Mouse (Mus musculus) kidney, embryonic 16.5 days (tissue): Measurements from ENCODE around the gene Vmn2r117. TPM values are rescaled to one million over a fixed set of nuclear protein-coding genes. Genes with fewer than 3 reads are reported as not detected.
"Not testable (repeated sequence)": the region's sequence is repeated elsewhere in the genome, so short reads cannot be mapped to it uniquely, and the experiment has no call there.

Source experiments
- ATAC-seq: fragments of 200-750 bp; cut with Nextera tagmentation; 2 replicates; pipeline ENCODE4 v1.8.0; 2017; ENCODE audit warnings: moderate TSS enrichment; ENCODE audit not compliant: low FRiP score, low TSS enrichment
- H3K27ac ChIP-seq: fragments of 300-500 bp; sonication (generic); 2 replicates; pipeline ENCODE4 v1.5.1; 2014; ENCODE audit warnings: low read length
- H3K27me3 ChIP-seq: fragments of 300-500 bp; sonication (generic); 2 replicates; pipeline ENCODE4 v1.6.1; 2014; ENCODE audit warnings: low read length, control low read depth, mixed read lengths; ENCODE audit not compliant: insufficient read depth
- H3K36me3 ChIP-seq: fragments of 300-500 bp; sonication (generic); 2 replicates; pipeline ENCODE4 v1.6.1; 2014; ENCODE audit warnings: low read length, control low read depth, mixed read lengths; ENCODE audit not compliant: insufficient read depth
- H3K4me1 ChIP-seq: fragments of 300-500 bp; sonication (generic); 2 replicates; pipeline ENCODE4 v1.6.1; 2014; ENCODE audit warnings: low read length, control low read depth, mixed read lengths; ENCODE audit not compliant: insufficient read depth
- H3K4me2 ChIP-seq: fragments of 300-500 bp; sonication (generic); replicated peaks from 2 replicates; pipeline ENCODE4 v1.6.1; 2014; ENCODE audit warnings: low read depth, low read length
- H3K4me3 ChIP-seq: fragments of 300-500 bp; sonication (generic); 2 replicates; pipeline ENCODE4 v1.5.1; 2014; ENCODE audit warnings: mild to moderate bottlenecking, low read length
- H3K9ac ChIP-seq: fragments of 300-500 bp; sonication (generic); replicated peaks from 2 replicates; pipeline ENCODE4 v1.6.1; 2014; ENCODE audit warnings: low read length
- H3K9me3 ChIP-seq: fragments of 300-500 bp; sonication (generic); 2 replicates; pipeline ENCODE4 v1.6.1; 2016; ENCODE audit warnings: low read length, control low read depth
- WGBS: fragments of 180-500 bp; shearing (Covaris S2); extraction: QIAGEN DNeasy Blood & Tissue Kit; methylation state at CpG from one replicate; pipeline ENCODE4 v1.1.7; 2014; 5-methylcytosine and 5-hydroxymethylcytosine counted together
- polyA plus RNA-seq: library from polyadenylated mRNA; unstranded; fragments of >200 nt; fragmentation: Nextera tagmentation; extraction: Ambion mirVana; gene quantifications from 2 replicates; pipeline ENCODE4 v1.2.1, GENCODE M21; 2015

Vmn2r117 gene
- not detected in 2 replicates for polyA plus RNA-seq

DNA sequence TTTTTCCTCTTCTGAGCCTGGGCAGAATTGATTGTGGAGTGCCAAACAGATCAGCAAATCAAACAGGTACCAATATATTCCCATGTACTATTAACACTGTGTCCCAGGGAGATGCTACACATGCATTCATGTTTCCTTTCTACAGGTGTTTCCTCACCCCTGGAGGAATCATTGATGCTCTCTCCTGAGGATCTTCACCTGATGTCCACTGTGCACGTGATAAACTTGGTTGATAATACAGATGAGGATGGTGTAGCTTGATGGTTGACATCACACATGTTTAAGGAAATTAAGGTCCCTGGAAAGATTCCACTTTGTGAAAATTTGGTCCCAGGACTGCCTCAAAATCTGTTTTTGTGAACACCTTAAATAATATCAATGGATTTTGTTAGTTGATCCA lies at the start of gene Vmn2r117:
Vmn2r117 (minus strand) TSS at position 101 of the 400 bp plus-strand sequence.
- H3K4me2 ChIP-seq, H3K4me1 ChIP-seq, H3K9me3 ChIP-seq, H3K36me3 ChIP-seq, H3K27me3 ChIP-seq, ATAC-seq, H3K9ac ChIP-seq, H3K27ac ChIP-seq, H3K4me3 ChIP-seq: not testable (repeated sequence)
- WGBS, result 73% methylated on average over 1 of the region's 1 CpGs

DNA sequence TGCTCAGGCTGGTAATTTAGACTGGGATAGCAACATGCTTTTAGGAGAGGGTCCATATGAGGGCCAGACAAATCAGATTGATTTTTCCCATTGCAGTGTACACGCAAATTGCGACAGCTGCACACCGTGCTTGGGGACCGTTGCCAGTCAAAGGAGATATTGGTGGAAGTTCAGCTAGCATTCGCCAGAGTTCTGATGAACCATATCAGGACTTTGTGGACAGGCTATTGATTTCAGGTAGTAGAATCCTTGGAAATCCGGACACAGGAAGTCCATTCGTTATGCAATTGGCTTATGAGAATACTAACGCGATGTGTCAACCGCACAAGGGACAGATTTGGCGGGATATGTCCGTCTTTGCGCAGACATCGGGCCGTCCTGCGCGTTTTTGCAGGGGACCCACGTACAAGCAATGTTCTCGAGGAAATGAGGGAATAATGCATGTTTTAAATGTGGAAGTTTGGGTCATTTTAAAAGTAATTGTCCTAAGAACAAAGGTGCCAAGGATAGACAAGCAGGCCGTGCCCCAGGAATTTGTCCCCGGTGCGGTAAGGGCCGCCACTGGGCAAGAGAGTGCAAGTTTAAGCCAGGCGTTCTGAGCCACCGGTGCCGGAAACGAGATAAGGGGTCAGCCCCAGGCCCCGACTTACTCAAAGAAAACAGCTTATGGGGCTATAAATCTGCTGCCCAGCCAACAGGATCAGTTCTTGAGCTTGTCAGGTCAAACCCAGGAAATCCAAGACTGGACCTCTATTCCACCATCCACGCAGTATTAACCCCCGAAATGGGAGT lies 43.6 kb upstream of the Vmn2r117 start:
- not testable (repeated sequence) for H3K27me3 ChIP-seq, ATAC-seq, H3K4me2 ChIP-seq, H3K36me3 ChIP-seq, H3K27ac ChIP-seq, H3K9me3 ChIP-seq, H3K9ac ChIP-seq, H3K4me3 ChIP-seq, H3K4me1 ChIP-seq
- 54% methylated on average over 30 of the region's 30 CpGs for WGBS

DNA sequence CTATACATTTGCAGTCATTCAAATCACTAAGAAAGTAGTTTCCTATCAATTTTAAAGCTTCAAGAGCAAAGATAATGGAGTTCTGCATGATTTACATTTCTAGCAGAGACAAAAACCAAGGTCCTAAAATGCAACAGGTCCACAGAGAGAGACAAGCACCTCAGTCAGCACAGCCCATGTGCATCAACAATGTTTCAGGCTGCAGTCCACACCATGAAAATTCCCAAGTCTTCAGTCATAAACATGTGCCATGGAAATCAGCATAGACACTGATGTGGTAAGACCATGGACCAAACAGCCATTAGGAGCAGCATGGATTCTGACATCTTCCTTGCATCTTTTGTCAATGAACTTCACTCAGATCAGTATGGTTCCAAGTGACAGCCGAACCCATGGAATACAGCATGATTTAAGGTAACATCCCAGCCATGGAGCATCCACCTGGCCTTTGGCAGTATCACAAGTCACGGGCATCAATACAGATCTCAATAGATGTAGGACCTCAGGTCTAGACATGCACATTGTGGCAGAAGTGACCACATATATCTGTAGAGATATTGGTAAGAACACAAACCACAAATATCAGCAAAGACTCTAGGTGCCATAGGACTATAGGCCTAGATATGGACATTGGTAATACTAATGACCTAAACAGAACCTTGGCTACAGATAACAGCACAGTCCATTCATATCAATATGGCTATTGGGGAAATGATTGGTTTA lies 39.4 kb upstream of the Vmn2r117 start:
- H3K27ac ChIP-seq, result no peak overlapping the region
- peak; percentile 70 for ATAC-seq
- H3K4me1 ChIP-seq, result no peaks in the 10 kb centered on the region
- no peaks in the 10 kb centered on the region for H3K36me3 ChIP-seq
- no peak overlapping the region for H3K4me2 ChIP-seq
- no peak overlapping the region for H3K9ac ChIP-seq
- H3K4me3 ChIP-seq, result no peak overlapping the region
- no peaks in the 10 kb centered on the region for H3K9me3 ChIP-seq
- 72% methylated on average over 2 of the region's 2 CpGs for whole genome bisulfite sequencing
- H3K27me3 ChIP-seq, result no peaks in the 10 kb centered on the region

DNA sequence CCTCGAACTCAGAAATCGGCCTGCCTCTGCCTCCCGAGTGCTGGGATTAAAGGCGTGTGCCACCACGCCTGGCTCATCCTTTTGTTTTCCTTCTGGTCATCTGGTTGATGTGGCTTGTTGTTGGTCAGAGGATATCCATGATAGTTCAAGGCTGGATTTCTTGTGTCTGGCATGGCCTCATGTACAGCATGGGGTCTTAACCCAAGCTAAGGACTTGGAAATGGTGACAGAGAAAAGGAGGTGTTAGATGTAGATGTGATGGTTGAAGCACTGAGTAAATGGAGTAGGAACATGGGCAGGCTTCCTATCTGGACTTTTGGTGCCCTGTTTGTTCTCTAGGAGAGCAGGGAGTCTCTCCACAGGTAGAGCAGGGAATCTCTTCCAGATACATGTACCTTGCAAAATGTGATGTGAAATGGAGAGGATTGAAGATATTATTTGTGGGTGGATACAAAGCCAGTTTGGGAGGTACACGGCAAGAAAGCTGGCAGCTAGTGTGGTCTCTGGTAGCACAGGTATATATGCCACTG lies 46.3 kb downstream of the Vmn2r117 start:
- Histone ChIP-seq H3K27me3 (no peaks in the 10 kb centered on the region), H3K9me3 (0 out of 2 replicates have a peak, but pooled peaks cover 7% of the 10 kb centered on the region), H3K27ac (no peak overlapping the region), H3K4me3 (no peak overlapping the region), H3K4me1 (no peaks in the 10 kb centered on the region), H3K9ac (no peak overlapping the region), H3K36me3 (no peaks in the 10 kb centered on the region), H3K4me2 (no peak overlapping the region)
- 70% methylated on average over 4 of the region's 6 CpGs for whole genome bisulfite sequencing
- peak; percentile 23; the same call in 1 of the 2 replicates for ATAC-seq

Other genes starting within 250 kb of the Vmn2r117 start
- not detected in 2 replicates for gene Vmn2r114, start 167.2 kb downstream of the Vmn2r117 start, polyA plus RNA-seq
- gene Vmn2r115, start 136.0 kb downstream of the Vmn2r117 start, polyA plus RNA-seq, result not detected in 2 replicates
- gene Vmn2r116, start 95.1 kb downstream of the Vmn2r117 start, polyA plus RNA-seq, result not detected in 2 replicates
- 24.1 and 26.5 TPM in 2 replicates for gene Zfp213, start 84.5 kb upstream of the Vmn2r117 start, polyA plus RNA-seq
- 19.1 and 19.3 TPM in 2 replicates for gene Zfp13, start 119.8 kb upstream of the Vmn2r117 start, polyA plus RNA-seq
- 0.26 TPM in 1 of 2 replicates, not detected in the other for gene Zscan10, start 121.2 kb upstream of the Vmn2r117 start, polyA plus RNA-seq
- 1.1 and 1.2 TPM in 2 replicates for gene Mmp25, start 165.6 kb upstream of the Vmn2r117 start, polyA plus RNA-seq
- 1.7 and 2.0 TPM in 2 replicates for gene Bicdl2, start 180.8 kb upstream of the Vmn2r117 start, polyA plus RNA-seq
- gene Hcfc1r1, start 193.9 kb upstream of the Vmn2r117 start, polyA plus RNA-seq, result 73.4 and 83.7 TPM in 2 replicates
- 59.8 and 65.5 TPM in 2 replicates for gene Thoc6, start 194.2 kb upstream of the Vmn2r117 start, polyA plus RNA-seq
- 28.9 and 31.2 TPM in 2 replicates for gene Tnfrsf12a, start 197.8 kb upstream of the Vmn2r117 start, polyA plus RNA-seq
- 242 and 253 TPM in 2 replicates for gene Cldn6, start 199.6 kb upstream of the Vmn2r117 start, polyA plus RNA-seq
- gene Cldn9, start 204.3 kb upstream of the Vmn2r117 start, polyA plus RNA-seq, result 60.0 and 63.5 TPM in 2 replicates
- gene 1520401A03Rik, start 243.1 kb upstream of the Vmn2r117 start, polyA plus RNA-seq, result 0.15 and 0.61 TPM in 2 replicates
- gene Pkmyt1, start 246.6 kb upstream of the Vmn2r117 start, polyA plus RNA-seq, result 53.0 and 56.2 TPM in 2 replicates